Mouse (Mus musculus): Measurements from ENCODE around the gene Il4i1. TPM values are rescaled to one million over a fixed set of nuclear protein-coding genes. Genes with fewer than 3 reads are reported as not detected.

The Il4i1 gene
- polyA plus RNA-seq, 1 experiment: 13.8 TPM

DNA sequence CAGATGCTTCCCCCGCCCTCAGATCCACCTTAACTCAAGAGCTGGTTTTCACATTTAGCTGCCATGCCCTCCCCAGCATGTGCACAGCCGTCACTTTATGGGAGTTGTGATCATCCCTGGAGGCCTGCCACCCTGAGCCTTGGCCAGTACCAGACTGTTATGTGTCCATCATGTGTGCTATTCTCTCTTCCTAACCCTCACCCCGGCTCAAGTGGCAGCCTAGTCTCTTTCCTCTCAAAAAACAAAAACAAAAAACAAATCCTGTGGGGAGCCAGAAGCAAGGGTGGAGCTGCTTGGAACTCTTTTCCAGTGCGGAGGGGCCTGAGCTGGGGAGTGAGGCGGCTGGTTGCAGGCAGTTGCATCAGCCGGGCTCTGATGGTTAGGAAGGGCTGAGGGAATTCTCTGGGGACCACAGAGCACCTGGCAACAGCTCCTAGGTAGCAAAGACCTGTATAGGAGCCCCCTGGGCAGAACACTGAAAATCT lies 2.6 kb downstream of the Il4i1 start:
- no peak for TF ChIP-seq POLR2A (IDR thresholded peaks at IDR 0.05; ENCODE audit: low read depth, low read length)
- TF ChIP-seq CTCF (IDR thresholded peaks at IDR 0.05; ENCODE audit: extremely low read depth, insufficient read length, insufficient replicate concordance, low read depth, low read length): no peak
- WGBS: 19% methylated on average over 6 of the region's 6 CpGs
- peaks cover 16% of the 10 kb centered on the region for H3K4me1 ChIP-seq (ENCODE audit: control insufficient read depth, insufficient read depth, insufficient read length, low read length)
- no peaks in the 10 kb centered on the region for H3K27me3 ChIP-seq (ENCODE audit: control insufficient read depth, insufficient read depth, low read length)
- no peaks in the 10 kb centered on the region for H3K36me3 ChIP-seq (ENCODE audit: control insufficient read depth, insufficient read depth, low read length)
- peak overlapping the region; percentile 12; the same call in 1 of the 2 replicates for H3K27ac ChIP-seq (ENCODE audit: insufficient read depth, low read depth, low read length)
- peak overlapping the region; percentile 7; the same call in 1 of the 2 replicates for H3K4me3 ChIP-seq (ENCODE audit: low read depth, low read length)

DNA sequence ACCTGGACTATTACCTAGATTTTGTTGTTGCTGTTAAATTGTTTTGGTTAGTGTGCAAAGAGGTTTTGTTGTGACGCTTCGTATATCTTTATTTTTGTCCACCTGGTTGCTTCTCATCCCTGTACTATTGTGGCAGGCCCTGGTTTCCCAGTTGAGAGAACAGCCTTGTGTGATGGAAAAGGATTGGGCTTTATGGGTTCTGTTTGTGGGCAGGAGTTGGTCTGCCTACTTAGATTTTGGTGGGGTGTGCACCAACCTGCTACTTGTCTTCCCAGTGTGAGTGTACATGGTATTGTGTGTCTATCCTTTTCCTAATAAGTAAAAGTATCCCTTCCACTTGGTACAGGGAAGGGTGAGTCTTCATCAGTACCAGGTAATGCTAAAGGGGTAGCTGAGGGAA lies 3.2 kb downstream of the Il4i1 start:
- WGBS: 73% methylated on average over 2 of the region's 2 CpGs
- Histone ChIP-seq H3K4me3 (ENCODE audit: low read depth, low read length) (no peak overlapping the region), H3K4me1 (ENCODE audit: control insufficient read depth, insufficient read depth, insufficient read length, low read length) (peaks cover 16% of the 10 kb centered on the region), H3K36me3 (ENCODE audit: control insufficient read depth, insufficient read depth, low read length) (no peaks in the 10 kb centered on the region), H3K27ac (ENCODE audit: insufficient read depth, low read depth, low read length) (no peak overlapping the region), H3K27me3 (ENCODE audit: control insufficient read depth, insufficient read depth, low read length) (no peaks in the 10 kb centered on the region)
- TF ChIP-seq POLR2A (IDR thresholded peaks at IDR 0.05; ENCODE audit: low read depth, low read length) (no peak), CTCF (IDR thresholded peaks at IDR 0.05; ENCODE audit: extremely low read depth, insufficient read length, insufficient replicate concordance, low read depth, low read length) (no peak)

GRCm38 (mm10) chr7:44819863-44820262 lies 3.7 kb downstream of the Il4i1 start:
- H3K36me3 ChIP-seq (ENCODE audit: control insufficient read depth, insufficient read depth, low read length): no peaks in the 10 kb centered on the region
- no peak overlapping the region for H3K27ac ChIP-seq (ENCODE audit: insufficient read depth, low read depth, low read length)
- no peaks in the 10 kb centered on the region for H3K27me3 ChIP-seq (ENCODE audit: control insufficient read depth, insufficient read depth, low read length)
- H3K4me3 ChIP-seq (ENCODE audit: low read depth, low read length): no peak overlapping the region
- WGBS: 20% methylated on average over 5 of the region's 5 CpGs
- peaks cover 16% of the 10 kb centered on the region for H3K4me1 ChIP-seq (ENCODE audit: control insufficient read depth, insufficient read depth, insufficient read length, low read length)
- TF ChIP-seq POLR2A (IDR thresholded peaks at IDR 0.05; ENCODE audit: low read depth, low read length) (no peak), CTCF (IDR thresholded peaks at IDR 0.05; ENCODE audit: extremely low read depth, insufficient read length, insufficient replicate concordance, low read depth, low read length) (no peak)

DNA sequence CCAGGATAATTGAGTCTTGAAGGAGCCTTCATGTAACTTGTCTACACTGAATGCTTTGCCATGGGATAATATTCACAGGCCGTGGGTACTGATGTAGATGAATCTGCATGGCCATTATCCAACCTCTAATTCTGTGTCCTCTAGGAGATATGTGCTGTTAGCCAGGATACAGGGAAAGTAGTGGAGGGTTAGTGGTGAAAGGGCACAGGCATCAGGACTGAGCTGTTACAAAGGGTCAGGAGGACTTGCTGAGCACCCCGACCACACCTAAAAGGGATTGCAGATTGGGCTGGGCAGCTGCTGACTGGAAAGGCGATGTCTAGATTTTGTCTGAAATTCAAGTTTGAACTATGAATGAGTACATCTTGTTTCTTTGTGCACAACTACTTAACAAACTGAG lies 4.3 kb downstream of the Il4i1 start:
- Histone ChIP-seq H3K4me3 (ENCODE audit: low read depth, low read length) (no peak overlapping the region), H3K4me1 (ENCODE audit: control insufficient read depth, insufficient read depth, insufficient read length, low read length) (peaks cover 13% of the 10 kb centered on the region; the same call in 1 of the 2 replicates), H3K36me3 (ENCODE audit: control insufficient read depth, insufficient read depth, low read length) (no peaks in the 10 kb centered on the region), H3K27me3 (ENCODE audit: control insufficient read depth, insufficient read depth, low read length) (no peaks in the 10 kb centered on the region), H3K27ac (ENCODE audit: insufficient read depth, low read depth, low read length) (no peak overlapping the region)
- WGBS: 38% methylated on average over 3 of the region's 3 CpGs
- TF ChIP-seq POLR2A (IDR thresholded peaks at IDR 0.05; ENCODE audit: low read depth, low read length): no peak
- TF ChIP-seq CTCF (IDR thresholded peaks at IDR 0.05; ENCODE audit: extremely low read depth, insufficient read length, insufficient replicate concordance, low read depth, low read length): no peak

- WGBS: 73% methylated on average over 7 of the region's 7 CpGs
- no peak overlapping the region for H3K4me3 ChIP-seq (ENCODE audit: low read depth, low read length)
- H3K27me3 ChIP-seq (ENCODE audit: control insufficient read depth, insufficient read depth, low read length): no peaks in the 10 kb centered on the region
These were observed 5.7 kb downstream of the Il4i1 start for GRCm38 (mm10) chr7:44821666-44822448.

GRCm38 (mm10) chr7:44823409-44823808 lies 7.2 kb downstream of the Il4i1 start:
- no peaks in the 10 kb centered on the region for H3K27me3 ChIP-seq (ENCODE audit: control insufficient read depth, insufficient read depth, low read length)
- no peak overlapping the region for H3K27ac ChIP-seq (ENCODE audit: insufficient read depth, low read depth, low read length)
- H3K4me3 ChIP-seq (ENCODE audit: low read depth, low read length): no peak overlapping the region
- peak; percentile 14; the same call in 1 of the 2 replicates for TF ChIP-seq CTCF (IDR thresholded peaks at IDR 0.05; ENCODE audit: extremely low read depth, insufficient read length, insufficient replicate concordance, low read depth, low read length)
- no peak for TF ChIP-seq POLR2A (IDR thresholded peaks at IDR 0.05; ENCODE audit: low read depth, low read length)
- H3K4me1 ChIP-seq (ENCODE audit: control insufficient read depth, insufficient read depth, insufficient read length, low read length): peaks cover 8% of the 10 kb centered on the region; the same call in 1 of the 2 replicates
- 22% methylated on average over 7 of the region's 7 CpGs for WGBS
- H3K36me3 ChIP-seq (ENCODE audit: control insufficient read depth, insufficient read depth, low read length): peaks cover 4% of the 10 kb centered on the region

More at GRCm38 (mm10) chr7:44821666-44822448, 5.7 kb downstream of the Il4i1 start:
- peaks cover 13% of the 10 kb centered on the region; the same call in 1 of the 2 replicates for H3K4me1 ChIP-seq (ENCODE audit: control insufficient read depth, insufficient read depth, insufficient read length, low read length)
- TF ChIP-seq CTCF (IDR thresholded peaks at IDR 0.05; ENCODE audit: extremely low read depth, insufficient read length, insufficient replicate concordance, low read depth, low read length) (peak; percentile 17; the same call in 1 of the 2 replicates), POLR2A (IDR thresholded peaks at IDR 0.05; ENCODE audit: low read depth, low read length) (no peak)
- no peaks in the 10 kb centered on the region for H3K36me3 ChIP-seq (ENCODE audit: control insufficient read depth, insufficient read depth, low read length)
- H3K27ac ChIP-seq (ENCODE audit: insufficient read depth, low read depth, low read length): no peak overlapping the region

GRCm38 (mm10) chr7:44824872-44825271 lies 8.7 kb downstream of the Il4i1 start:
- H3K4me3 ChIP-seq (ENCODE audit: low read depth, low read length): no peak overlapping the region
- no peak for TF ChIP-seq POLR2A (IDR thresholded peaks at IDR 0.05; ENCODE audit: low read depth, low read length)
- TF ChIP-seq CTCF (IDR thresholded peaks at IDR 0.05; ENCODE audit: extremely low read depth, insufficient read length, insufficient replicate concordance, low read depth, low read length): peak; percentile 48; the same call in 1 of the 2 replicates
- H3K36me3 ChIP-seq (ENCODE audit: control insufficient read depth, insufficient read depth, low read length): peaks cover 19% of the 10 kb centered on the region
- H3K4me1 ChIP-seq (ENCODE audit: control insufficient read depth, insufficient read depth, insufficient read length, low read length): peaks cover 7% of the 10 kb centered on the region; the same call in 1 of the 2 replicates
- H3K27me3 ChIP-seq (ENCODE audit: control insufficient read depth, insufficient read depth, low read length): no peaks in the 10 kb centered on the region
- no peak overlapping the region for H3K27ac ChIP-seq (ENCODE audit: insufficient read depth, low read depth, low read length)
- 6% methylated on average over 3 of the region's 3 CpGs for WGBS

All from small intestine, adult 2 months (tissue).